Mouse (Mus musculus) hindbrain, embryonic 14.5 days (tissue): ENCODE data around the gene BC004004. TPM values are rescaled to one million over a fixed set of nuclear protein-coding genes. Genes with fewer than 3 reads are reported as not detected.

ENCODE experiments used
- ATAC-seq: fragments of 200-750 bp; cut with Nextera tagmentation; 2 replicates; pipeline ENCODE4 v1.8.0; 2017; ENCODE audit warnings: moderate number of reproducible peaks, mild to moderate bottlenecking, moderate TSS enrichment, moderate library complexity; ENCODE audit not compliant: low FRiP score
- DNase-seq: peaks from one replicate; pipeline ENCODE4 v3.0.0-alpha.2; 2015; ENCODE audit warnings: low spot score
- H3K27ac ChIP-seq: fragments of 300-500 bp; sonication (generic); 2 replicates; pipeline ENCODE4 v1.5.1; 2014; ENCODE audit warnings: mild to moderate bottlenecking, moderate library complexity
- H3K27me3 ChIP-seq: fragments of 300-500 bp; sonication (generic); 2 replicates; pipeline ENCODE4 v1.6.1; 2014; ENCODE audit warnings: mild to moderate bottlenecking, low read length, mixed read lengths; ENCODE audit not compliant: control insufficient read depth, insufficient read depth
- H3K36me3 ChIP-seq: fragments of 300-500 bp; sonication (generic); replicated peaks from 2 replicates; pipeline ENCODE4 v1.6.1; 2014; ENCODE audit not compliant: control insufficient read depth, insufficient read depth
- H3K4me1 ChIP-seq: fragments of 300-500 bp; sonication (generic); replicated peaks from 2 replicates; pipeline ENCODE4 v1.6.1; 2014; ENCODE audit warnings: antibody characterized with exemption, low read length, mixed read lengths; ENCODE audit not compliant: control insufficient read depth, insufficient read depth
- H3K4me2 ChIP-seq: fragments of 300-500 bp; sonication (generic); replicated peaks from 2 replicates; pipeline ENCODE4 v1.6.1; 2014; ENCODE audit warnings: mild to moderate bottlenecking, moderate library complexity
- H3K4me3 ChIP-seq: fragments of 300-500 bp; sonication (generic); replicated peaks from 2 replicates; pipeline ENCODE4 v1.5.1; 2014; ENCODE audit warnings: mild to moderate bottlenecking, low read length
- H3K9ac ChIP-seq: fragments of 300-500 bp; sonication (generic); 2 replicates; pipeline ENCODE4 v1.6.1; 2014
- H3K9me3 ChIP-seq: fragments of 300-500 bp; sonication (generic); 2 replicates; pipeline ENCODE4 v1.6.1; 2016; ENCODE audit warnings: low read length; ENCODE audit not compliant: control insufficient read depth
- WGBS: fragments of 180-500 bp; shearing (Covaris S2); extraction: QIAGEN DNeasy Blood & Tissue Kit; methylation state at CpG from one replicate; pipeline ENCODE4 v1.1.7; 2014; 5-methylcytosine and 5-hydroxymethylcytosine counted together
- polyA plus RNA-seq: library from polyadenylated mRNA; unstranded; fragments of >200 nt; fragmentation: Nextera tagmentation; extraction: Ambion mirVana; gene quantifications from 2 replicates; pipeline ENCODE4 v1.2.1, GENCODE M21; 2014

The BC004004 gene
- polyA plus RNA-seq = 126 and 131 TPM in 2 replicates

GRCm38 (mm10) chr17:29268682-29269348 is at the start of gene BC004004:
Gene BC004004, plus strand, starts transcription at chr17:29268788.
- Histone ChIP-seq H3K9me3 (no peaks in the 10 kb centered on the region), H3K27me3 (no peaks in the 10 kb centered on the region), H3K9ac (peak within 1 kb of the TSS; percentile 80), H3K4me2 (peak within 1 kb of the TSS; percentile 57), H3K36me3 (no peaks in the 10 kb centered on the region), H3K27ac (peak within 1 kb of the TSS; percentile 82), H3K4me3 (peak within 1 kb of the TSS; percentile 63), H3K4me1 (peaks cover 9% of the 10 kb centered on the region)
- peak; percentile 97 for DNase-seq
- WGBS = under 1% methylated on average over 63 of the region's 63 CpGs
- peak; percentile 91 for ATAC-seq

GRCm38 (mm10) chr17:29220631-29221030 is 48.0 kb upstream of the BC004004 start:
- no peaks in the 10 kb centered on the region for H3K36me3 ChIP-seq
- no peaks in the 10 kb centered on the region for H3K9me3 ChIP-seq
- H3K27ac ChIP-seq = no peak overlapping the region; the same call in 1 of the 2 replicates
- no peaks in the 10 kb centered on the region for H3K27me3 ChIP-seq
- WGBS = 56% methylated on average over 14 of the region's 14 CpGs
- no peak overlapping the region for H3K4me3 ChIP-seq
- H3K4me2 ChIP-seq = no peak overlapping the region
- no peak overlapping the region for H3K9ac ChIP-seq
- peaks cover 5% of the 10 kb centered on the region; the same call in 1 of the 2 replicates for H3K4me1 ChIP-seq
- DNase-seq (no peak), ATAC-seq (no peak)

- no peak for DNase-seq
- Histone ChIP-seq H3K9me3 (no peaks in the 10 kb centered on the region), H3K4me2 (no peak overlapping the region), H3K4me1 (no peaks in the 10 kb centered on the region), H3K36me3 (no peaks in the 10 kb centered on the region), H3K4me3 (no peak overlapping the region), H3K27ac (no peak overlapping the region), H3K9ac (no peak overlapping the region), H3K27me3 (peaks cover 2% of the 10 kb centered on the region; the same call in 1 of the 2 replicates)
- 82% methylated on average over 10 of the region's 10 CpGs for WGBS
- no peak for ATAC-seq
These were observed 37.5 kb upstream of the BC004004 start for GRCm38 (mm10) chr17:29231109-29231508.

GRCm38 (mm10) chr17:29236111-29236510 is 32.5 kb upstream of the BC004004 start:
- no peaks in the 10 kb centered on the region for H3K36me3 ChIP-seq
- H3K27me3 ChIP-seq = peaks cover 21% of the 10 kb centered on the region; the same call in 1 of the 2 replicates
- H3K9ac ChIP-seq = no peak overlapping the region
- ATAC-seq = no peak
- peak overlapping the region; percentile 99 for H3K4me2 ChIP-seq
- H3K4me1 ChIP-seq = peaks cover 17% of the 10 kb centered on the region
- no peaks in the 10 kb centered on the region for H3K9me3 ChIP-seq
- H3K27ac ChIP-seq = no peak overlapping the region
- no peak overlapping the region for H3K4me3 ChIP-seq
- WGBS = 70% methylated on average over 7 of the region's 7 CpGs
- DNase-seq = no peak

DNA sequence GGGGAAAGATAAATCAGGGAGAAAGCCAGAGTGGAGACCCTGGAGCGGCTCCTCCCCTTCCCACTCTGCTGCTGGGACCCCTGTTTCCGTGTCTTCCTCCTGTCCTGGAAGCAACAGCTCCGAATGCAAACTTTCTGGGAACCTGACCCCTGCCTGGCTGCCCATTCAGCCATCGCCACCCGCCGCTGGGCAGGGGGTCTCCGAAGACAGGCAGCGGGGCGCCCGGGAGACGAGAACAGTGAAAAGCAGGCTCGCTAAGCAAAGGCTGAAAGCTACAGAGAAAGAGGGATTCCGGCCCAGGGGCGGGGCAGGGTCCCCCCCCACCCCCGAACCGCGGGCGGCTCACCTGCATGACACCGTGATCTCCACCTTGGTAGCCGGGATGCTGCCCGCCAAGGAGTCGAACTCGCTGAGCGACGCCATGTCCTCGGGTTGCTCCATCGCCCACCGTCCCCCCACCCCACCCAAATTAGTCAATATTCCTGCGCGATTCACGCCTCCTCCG is 31.3 kb upstream of the BC004004 start:
- Histone ChIP-seq H3K9ac (peak overlapping the region; percentile 76), H3K4me2 (peak overlapping the region; percentile 99), H3K36me3 (no peaks in the 10 kb centered on the region), H3K9me3 (no peaks in the 10 kb centered on the region), H3K4me1 (peaks cover 17% of the 10 kb centered on the region), H3K4me3 (peak overlapping the region; percentile 64), H3K27ac (no peak overlapping the region), H3K27me3 (peaks cover 21% of the 10 kb centered on the region; the same call in 1 of the 2 replicates)
- DNase-seq (no peak), ATAC-seq (no peak)
- under 1% methylated on average over 32 of the region's 32 CpGs for WGBS

DNA sequence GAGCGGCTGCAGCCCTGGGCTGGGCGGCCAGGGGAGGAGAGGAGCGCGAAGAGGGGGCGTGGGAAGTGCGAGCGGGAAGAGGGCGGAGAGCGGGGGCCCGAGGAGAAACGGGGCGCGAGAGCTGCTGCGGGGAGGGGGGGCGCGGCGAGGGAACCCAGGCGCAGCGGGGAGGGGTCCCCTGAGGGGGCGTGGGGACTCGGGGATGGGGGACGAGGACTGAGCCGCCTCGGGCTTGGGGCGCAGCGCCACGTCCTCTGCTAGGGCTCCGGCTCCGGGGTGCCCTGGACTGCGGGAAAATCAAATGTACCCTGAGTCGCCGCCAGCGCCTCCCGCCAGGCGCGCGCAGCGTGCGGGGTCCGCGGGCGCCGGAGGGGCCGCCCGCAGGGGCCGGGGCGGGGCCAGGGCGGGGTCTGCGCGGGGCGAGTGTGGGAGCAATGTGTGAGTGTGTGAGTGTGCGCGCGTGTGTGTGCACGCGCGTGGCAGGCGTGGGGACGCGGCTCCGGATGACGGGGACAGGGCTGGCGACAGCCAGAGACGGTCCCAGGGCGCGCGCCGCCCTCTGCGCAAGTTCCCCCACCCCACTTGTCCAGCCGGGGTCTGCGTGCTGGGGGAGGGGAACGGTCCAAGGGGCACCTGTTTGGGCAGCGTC is 30.7 kb upstream of the BC004004 start, which contains the start of gene Cpne5:
Cpne5 (minus strand) TSS at position 396 of the 649 bp plus-strand sequence.
- peak; percentile 46 for DNase-seq
- peak; percentile 60 for ATAC-seq
- WGBS = under 1% methylated on average over 65 of the region's 73 CpGs
- Histone ChIP-seq H3K36me3 (no peaks in the 10 kb centered on the region), H3K4me1 (peaks cover 17% of the 10 kb centered on the region), H3K4me2 (peak within 1 kb of the TSS; percentile 99), H3K9ac (peak within 1 kb of the TSS; percentile 76), H3K4me3 (peak within 1 kb of the TSS; percentile 64), H3K9me3 (no peaks in the 10 kb centered on the region), H3K27ac (no peak within 1 kb of the TSS), H3K27me3 (peaks cover 21% of the 10 kb centered on the region; the same call in 1 of the 2 replicates)

- H3K27ac ChIP-seq = no peak overlapping the region
- peaks cover 17% of the 10 kb centered on the region for H3K4me1 ChIP-seq
- ATAC-seq = peak; percentile 19; the same call in 1 of the 2 replicates
- H3K4me3 ChIP-seq = peak overlapping the region; percentile 64
- H3K27me3 ChIP-seq = peaks cover 21% of the 10 kb centered on the region; the same call in 1 of the 2 replicates
- H3K9me3 ChIP-seq = no peaks in the 10 kb centered on the region
- peak overlapping the region; percentile 99 for H3K4me2 ChIP-seq
- H3K36me3 ChIP-seq = no peaks in the 10 kb centered on the region
- DNase-seq = no peak
- 3% methylated on average over 23 of the region's 23 CpGs for WGBS
- peak overlapping the region; percentile 76 for H3K9ac ChIP-seq
These were observed 30.1 kb upstream of the BC004004 start for GRCm38 (mm10) chr17:29238421-29238945.

DNA sequence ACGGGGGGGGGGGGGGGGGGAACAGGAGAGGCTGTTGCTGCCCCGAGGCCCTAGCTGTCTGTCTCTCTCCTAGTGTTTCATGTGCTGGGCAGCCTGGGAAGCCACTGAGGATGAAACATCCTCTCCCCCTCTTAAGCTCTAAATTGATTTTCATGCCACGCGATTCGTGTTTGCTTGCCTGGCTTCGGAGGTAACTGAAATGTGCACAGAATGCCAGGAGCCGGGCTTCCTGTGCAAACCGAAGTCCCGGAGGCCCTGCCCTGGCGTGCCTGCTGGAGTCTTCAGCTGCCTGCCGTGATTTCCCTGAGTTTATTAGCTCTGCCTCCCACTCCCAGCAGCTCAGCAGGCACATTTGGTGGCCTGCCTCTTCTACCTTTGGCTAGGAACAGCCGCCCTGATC is 23.7 kb upstream of the BC004004 start:
- no peak overlapping the region for H3K4me2 ChIP-seq

DNA sequence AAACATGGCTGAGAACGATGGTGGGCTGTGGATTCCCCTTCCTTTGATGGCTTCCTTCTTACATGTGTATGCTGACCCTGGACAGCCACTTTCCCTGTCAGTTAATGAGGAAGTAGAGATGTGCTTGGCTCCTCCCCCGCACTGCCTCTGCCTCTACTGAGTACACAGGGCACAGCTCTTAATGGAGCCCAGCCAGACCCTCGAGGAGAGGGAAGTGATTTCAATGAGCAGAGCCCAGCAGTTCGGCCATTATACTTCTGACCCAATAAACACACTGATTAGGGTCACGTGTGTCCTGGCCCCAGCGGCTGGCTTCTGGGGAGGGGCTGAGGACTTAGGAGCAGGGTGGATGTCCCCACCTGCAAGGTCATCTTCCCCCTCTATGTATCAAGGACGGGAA is 22.9 kb upstream of the BC004004 start:
- WGBS = 46% methylated on average over 7 of the region's 7 CpGs
- Histone ChIP-seq H3K4me1 (peaks cover 17% of the 10 kb centered on the region), H3K4me2 (no peak overlapping the region), H3K27ac (peak overlapping the region; percentile 54; the same call in 1 of the 2 replicates), H3K36me3 (peaks cover 18% of the 10 kb centered on the region), H3K27me3 (no peaks in the 10 kb centered on the region), H3K9me3 (no peaks in the 10 kb centered on the region), H3K9ac (no peak overlapping the region), H3K4me3 (no peak overlapping the region)
- ATAC-seq = no peak
- no peak for DNase-seq

More for the DNA sequence above, 23.7 kb upstream of the BC004004 start:
- Histone ChIP-seq H3K27me3 (no peaks in the 10 kb centered on the region), H3K4me3 (no peak overlapping the region), H3K9ac (peak overlapping the region; percentile 25), H3K4me1 (peaks cover 17% of the 10 kb centered on the region), H3K9me3 (no peaks in the 10 kb centered on the region), H3K27ac (peak overlapping the region; percentile 54), H3K36me3 (peaks cover 10% of the 10 kb centered on the region)
- no peak for DNase-seq
- 14% methylated on average over 12 of the region's 12 CpGs for WGBS
- ATAC-seq = no peak
